Mouse (Mus musculus): ENCODE data around the gene Prcd. TPM values are rescaled to one million over a fixed set of nuclear protein-coding genes. Genes with fewer than 3 reads are reported as not detected.

Prcd gene
- polyA plus RNA-seq, 1 experiment from 2014 or later, result 16.4 TPM

GRCm38 (mm10) chr11:116624131-116624832, 29.1 kb upstream of the Prcd start:
- no peaks in the 10 kb centered on the region for H3K9me3 ChIP-seq (ENCODE audit: low read length)
- H3K27me3 ChIP-seq (replicated peaks; ENCODE audit: insufficient read depth, low read length), result no peaks in the 10 kb centered on the region
- ATAC-seq (peak; percentile 54), DNase-seq (ENCODE audit: low spot score) (peak; percentile 86)
- H3K4me1 ChIP-seq (ENCODE audit: insufficient read depth, low read depth, low read length), result peaks cover 40% of the 10 kb centered on the region
- H3K36me3 ChIP-seq (ENCODE audit: insufficient read depth, low read length), result no peaks in the 10 kb centered on the region
- peak overlapping the region; percentile 78 for H3K4me2 ChIP-seq (replicated peaks; ENCODE audit: low read depth, low read length)
- peak overlapping the region; percentile 92 for H3K27ac ChIP-seq (ENCODE audit: low read length)
- 13% methylated on average over 40 of the region's 42 CpGs for WGBS
- peak overlapping the region; percentile 85 for H3K9ac ChIP-seq (replicated peaks; ENCODE audit: low read depth)
- no peak for TF ChIP-seq EP300 (IDR thresholded peaks at IDR 0.05)
- no peak for TF ChIP-seq CTCF (IDR thresholded peaks at IDR 0.05)
- peak overlapping the region; percentile 89 for H3K4me3 ChIP-seq (ENCODE audit: low read depth, low read length)

GRCm38 (mm10) chr11:116625081-116626000, 28.0 kb upstream of the Prcd start:
- DNase-seq (ENCODE audit: low spot score), result peak; percentile 37
- no peak for ATAC-seq
- Histone ChIP-seq H3K9ac (replicated peaks; ENCODE audit: low read depth) (no peak overlapping the region), H3K27ac (ENCODE audit: low read length) (no peak overlapping the region), H3K36me3 (ENCODE audit: insufficient read depth, low read length) (no peaks in the 10 kb centered on the region), H3K4me2 (replicated peaks; ENCODE audit: low read depth, low read length) (no peak overlapping the region), H3K9me3 (ENCODE audit: low read length) (no peaks in the 10 kb centered on the region), H3K27me3 (replicated peaks; ENCODE audit: insufficient read depth, low read length) (no peaks in the 10 kb centered on the region), H3K4me3 (ENCODE audit: low read depth, low read length) (no peak overlapping the region), H3K4me1 (ENCODE audit: insufficient read depth, low read depth, low read length) (peaks cover 30% of the 10 kb centered on the region)
- TF ChIP-seq CTCF (IDR thresholded peaks at IDR 0.05) (peak; percentile 82), EP300 (IDR thresholded peaks at IDR 0.05) (no peak)
- WGBS, result 79% methylated on average over 17 of the region's 17 CpGs

- H3K9me3 ChIP-seq (ENCODE audit: low read length), result no peaks in the 10 kb centered on the region
- DNase-seq (ENCODE audit: low spot score), result no peak
- H3K4me3 ChIP-seq (ENCODE audit: low read depth, low read length), result no peak within 1 kb of the TSS
- H3K4me2 ChIP-seq (replicated peaks; ENCODE audit: low read depth, low read length), result no peak within 1 kb of the TSS
- WGBS, result 72% methylated on average over 10 of the region's 10 CpGs
- H3K27ac ChIP-seq (ENCODE audit: low read length), result no peak within 1 kb of the TSS
- H3K9ac ChIP-seq (replicated peaks; ENCODE audit: low read depth), result no peak within 1 kb of the TSS
- H3K4me1 ChIP-seq (ENCODE audit: insufficient read depth, low read depth, low read length), result peaks cover 23% of the 10 kb centered on the region
- H3K27me3 ChIP-seq (replicated peaks; ENCODE audit: insufficient read depth, low read length), result no peaks in the 10 kb centered on the region
- ATAC-seq, result no peak
- TF ChIP-seq CTCF (IDR thresholded peaks at IDR 0.05) (no peak), EP300 (IDR thresholded peaks at IDR 0.05) (no peak)
- no peaks in the 10 kb centered on the region for H3K36me3 ChIP-seq (ENCODE audit: insufficient read depth, low read length)
These were observed 26.8 kb upstream of the Prcd start, which contains the start of gene Rhbdf2 for GRCm38 (mm10) chr11:116626299-116627071. Gene Rhbdf2, minus strand, starts transcription at chr11:116627019.

GRCm38 (mm10) chr11:116627072-116628020, 26.0 kb upstream of the Prcd start:
- H3K9ac ChIP-seq (replicated peaks; ENCODE audit: low read depth), result no peak overlapping the region
- no peak for DNase-seq (ENCODE audit: low spot score)
- H3K4me1 ChIP-seq (ENCODE audit: insufficient read depth, low read depth, low read length), result peaks cover 15% of the 10 kb centered on the region
- no peak overlapping the region for H3K27ac ChIP-seq (ENCODE audit: low read length)
- H3K4me3 ChIP-seq (ENCODE audit: low read depth, low read length), result no peak overlapping the region
- H3K4me2 ChIP-seq (replicated peaks; ENCODE audit: low read depth, low read length), result no peak overlapping the region
- H3K27me3 ChIP-seq (replicated peaks; ENCODE audit: insufficient read depth, low read length), result no peaks in the 10 kb centered on the region
- no peaks in the 10 kb centered on the region for H3K9me3 ChIP-seq (ENCODE audit: low read length)
- ATAC-seq, result no peak
- TF ChIP-seq EP300 (IDR thresholded peaks at IDR 0.05) (no peak), CTCF (IDR thresholded peaks at IDR 0.05) (peak; percentile 65)
- no peaks in the 10 kb centered on the region for H3K36me3 ChIP-seq (ENCODE audit: insufficient read depth, low read length)
- WGBS, result 29% methylated on average over 10 of the region's 10 CpGs

- TF ChIP-seq CTCF (IDR thresholded peaks at IDR 0.05) (peak; percentile 99), EP300 (IDR thresholded peaks at IDR 0.05) (no peak)
- H3K9me3 ChIP-seq (ENCODE audit: low read length), result no peaks in the 10 kb centered on the region
- H3K9ac ChIP-seq (replicated peaks; ENCODE audit: low read depth), result no peak overlapping the region
- no peak overlapping the region for H3K27ac ChIP-seq (ENCODE audit: low read length)
- no peaks in the 10 kb centered on the region for H3K27me3 ChIP-seq (replicated peaks; ENCODE audit: insufficient read depth, low read length)
- no peak overlapping the region for H3K4me2 ChIP-seq (replicated peaks; ENCODE audit: low read depth, low read length)
- peak; percentile 18 for ATAC-seq
- no peaks in the 10 kb centered on the region for H3K36me3 ChIP-seq (ENCODE audit: insufficient read depth, low read length)
- H3K4me1 ChIP-seq (ENCODE audit: insufficient read depth, low read depth, low read length), result peaks cover 3% of the 10 kb centered on the region; the same call in 1 of the 2 replicates
- WGBS, result 51% methylated on average over 9 of the region's 9 CpGs
- peak; percentile 91 for DNase-seq (ENCODE audit: low spot score)
- H3K4me3 ChIP-seq (ENCODE audit: low read depth, low read length), result no peak overlapping the region
These were observed 24.6 kb upstream of the Prcd start for GRCm38 (mm10) chr11:116628712-116629111.
